Comparison of ENCODE assay signal across 8 mouse cellular contexts in the genomic region with DNA sequence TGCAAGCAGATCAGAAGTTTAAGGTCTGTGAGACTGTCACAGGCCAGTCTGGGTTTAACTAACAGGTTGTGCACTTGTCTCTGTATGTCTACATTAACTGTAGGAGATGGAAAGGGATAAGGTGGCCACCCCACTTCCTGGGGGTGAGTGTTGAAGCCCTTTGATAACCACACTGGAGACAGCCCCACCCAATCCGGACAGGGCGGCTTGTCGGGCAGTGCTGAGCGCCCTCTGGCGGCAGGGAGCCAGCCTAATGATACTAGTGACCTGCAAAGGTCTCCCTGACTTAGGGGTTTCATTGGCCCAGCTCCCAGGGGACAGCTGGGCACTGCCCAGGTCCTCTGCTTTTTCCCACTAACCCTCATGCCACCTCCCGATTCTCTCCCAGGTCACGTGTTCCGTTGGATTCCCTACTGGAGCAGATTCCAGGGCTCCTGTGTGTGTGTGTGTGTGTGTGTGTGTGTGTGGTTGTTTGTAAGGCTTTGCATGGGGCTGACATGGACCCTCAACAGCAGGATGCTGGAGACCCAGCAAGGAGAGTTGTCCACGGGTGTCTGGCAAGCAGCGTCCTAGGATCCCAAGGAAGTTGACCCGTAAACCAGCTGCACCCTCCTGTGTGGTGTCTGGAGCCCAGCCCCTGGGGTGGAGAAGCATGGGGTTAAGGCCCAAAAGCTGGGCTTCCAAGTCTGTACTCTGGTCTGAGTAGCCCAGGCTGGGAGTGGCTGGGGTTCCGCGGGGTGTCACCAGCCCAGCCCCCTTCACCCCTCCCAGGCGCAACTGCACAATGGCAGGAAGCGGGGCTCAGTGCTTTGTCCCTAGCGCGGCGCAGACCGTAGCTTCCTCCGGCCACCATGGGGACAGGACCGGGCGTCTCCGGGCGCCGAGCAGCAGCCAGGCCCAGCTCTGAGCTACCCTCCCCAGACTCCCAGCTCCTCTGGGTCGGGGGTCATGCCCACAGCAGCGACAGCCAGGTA. TPM values are rescaled to one million over a fixed set of nuclear protein-coding genes. Genes with fewer than 3 reads are reported as not detected.
DNase-seq lines count a peak whose midpoint lies in the region; ATAC-seq and TF ChIP-seq lines count a peak whose summit lies in the region.

No protein-coding gene starts in this region.

- no peak overlapping the region for H3K4me2 ChIP-seq in intestine, embryonic 16.5 days (ENCODE audit: low read depth, low read length)
- peak overlapping the region; percentile 58 for H3K4me2 ChIP-seq in liver, postnatal 0 days (ENCODE audit: low read depth, low read length)
- H3K4me2 ChIP-seq in neural tube, embryonic 12.5 days (replicated peaks) = peak overlapping the region; percentile 10

- ATAC-seq in granulocyte monocyte progenitor cell, adult 5-6 weeks (replicated peaks; ENCODE audit: poor library complexity, severe bottlenecking) = peak; percentile 86
- ATAC-seq in intestine, embryonic 16.5 days = peak; percentile 57
- ATAC-seq in liver, postnatal 0 days = peak; percentile 71
- ATAC-seq in neural tube, embryonic 12.5 days (ENCODE audit: low FRiP score, low read depth) = no peak

- H3K9me3 ChIP-seq in intestine, embryonic 16.5 days (ENCODE audit: control insufficient read depth, low read length) = no peaks in the 10 kb centered on the region
- H3K9me3 ChIP-seq in liver, postnatal 0 days (ENCODE audit: low read length) = no peaks in the 10 kb centered on the region
- H3K9me3 ChIP-seq in neural tube, embryonic 12.5 days = no peaks in the 10 kb centered on the region

- DNase-seq in A20 (ENCODE audit: low read depth, low spot score) (peak; percentile 76), ZHBTc4 (ENCODE audit: low read depth, low spot score) (peak; percentile 83)
- peak; percentile 91 for DNase-seq in liver, postnatal 0 days
- peak; percentile 74 for DNase-seq in urinary bladder, adult 2 months (ENCODE audit: low spot score)

- peak overlapping the region; percentile 30 for H3K4me3 ChIP-seq in cortical plate, adult 2 months (ENCODE audit: insufficient read depth, low read length)
- H3K4me3 ChIP-seq in intestine, embryonic 16.5 days (ENCODE audit: low read length) = peak overlapping the region; percentile 28
- H3K4me3 ChIP-seq in liver, postnatal 0 days (ENCODE audit: low read depth, low read length) = peak overlapping the region; percentile 19
- no peak overlapping the region for H3K4me3 ChIP-seq in neural tube, embryonic 12.5 days

- 0 out of 2 replicates have a peak, but pooled peaks cover 5% of the 10 kb centered on the region for H3K4me1 ChIP-seq in cortical plate, adult 2 months (ENCODE audit: control insufficient read depth, insufficient read depth, low read length)
- peaks cover 13% of the 10 kb centered on the region for H3K4me1 ChIP-seq in intestine, embryonic 16.5 days (ENCODE audit: control insufficient read depth, insufficient read depth, low read length)
- peaks cover 25% of the 10 kb centered on the region for H3K4me1 ChIP-seq in liver, postnatal 0 days (ENCODE audit: insufficient read depth)
- peaks cover 11% of the 10 kb centered on the region for H3K4me1 ChIP-seq in neural tube, embryonic 12.5 days

- 32% methylated on average over 27 of the region's 27 CpGs for WGBS in intestine, embryonic 16.5 days
- WGBS in liver, postnatal 0 days (ENCODE audit: insufficient replicate concordance) = 28% methylated on average over 27 of the region's 27 CpGs
- WGBS in neural tube, embryonic 12.5 days = 21% methylated on average over 27 of the region's 27 CpGs

- peak overlapping the region; percentile 87 for H3K27ac ChIP-seq in cortical plate, adult 2 months (ENCODE audit: insufficient read depth, low read length)
- peak overlapping the region; percentile 38; the same call in 1 of the 2 replicates for H3K27ac ChIP-seq in intestine, embryonic 16.5 days (ENCODE audit: low read length)
- peak overlapping the region; percentile 55 for H3K27ac ChIP-seq in liver, postnatal 0 days (ENCODE audit: low read depth)
- no peak overlapping the region for H3K27ac ChIP-seq in neural tube, embryonic 12.5 days

- no peak for TF ChIP-seq EP300 in liver, postnatal 0 days (IDR thresholded peaks at IDR 0.05; ENCODE audit: low read depth)

- no peaks in the 10 kb centered on the region for H3K27me3 ChIP-seq in intestine, embryonic 16.5 days (replicated peaks; ENCODE audit: control insufficient read depth, insufficient read depth, low read length)
- H3K27me3 ChIP-seq in liver, postnatal 0 days (ENCODE audit: insufficient read depth, low read length) = no peaks in the 10 kb centered on the region
- H3K27me3 ChIP-seq in neural tube, embryonic 12.5 days (replicated peaks) = no peaks in the 10 kb centered on the region; the same call in 1 of the 2 replicates

- TF ChIP-seq POLR2A in cortical plate, adult 2 months (IDR thresholded peaks at IDR 0.05; ENCODE audit: extremely low read depth, insufficient read depth, low read length) = no peak

- TF ChIP-seq CTCF in cortical plate, adult 2 months (IDR thresholded peaks at IDR 0.05; ENCODE audit: extremely low read depth, insufficient read depth, low read length) = peak; percentile 48
- TF ChIP-seq CTCF in liver, postnatal 0 days (IDR thresholded peaks at IDR 0.05; ENCODE audit: low read depth) = peak; percentile 95

- H3K9ac ChIP-seq in intestine, embryonic 16.5 days (ENCODE audit: low read depth, low read length) = peak overlapping the region; percentile 31; the same call in 1 of the 2 replicates
- H3K9ac ChIP-seq in liver, postnatal 0 days (replicated peaks) = peak overlapping the region; percentile 30; the same call in 1 of the 2 replicates
- peak overlapping the region; percentile 40 for H3K9ac ChIP-seq in neural tube, embryonic 12.5 days

- no peaks in the 10 kb centered on the region for H3K36me3 ChIP-seq in intestine, embryonic 16.5 days (ENCODE audit: control insufficient read depth, insufficient read depth, low read length)
- no peaks in the 10 kb centered on the region for H3K36me3 ChIP-seq in liver, postnatal 0 days (replicated peaks; ENCODE audit: insufficient read depth, low read length)
- H3K36me3 ChIP-seq in neural tube, embryonic 12.5 days = no peaks in the 10 kb centered on the region

RNA-seq across cellular contexts. Expression of a gene that starts 19.5 kb away (rescaled TPM):
- 12.7 and 14.7 TPM in 2 replicates for polyA plus RNA-seq in cortical plate, adult 2 months (2012; rRNA removed)
- total RNA-seq in granulocyte monocyte progenitor cell, adult 5-6 weeks (2014; fragmentation: Nextera tagmentation) = not detected in 2 replicates
- 1.6 TPM in 1 of 2 replicates, not detected in the other for total RNA-seq in granulocyte monocyte progenitor cell, adult 5-6 weeks (2017)
- polyA plus RNA-seq in intestine, embryonic 16.5 days (2015; fragmentation: Nextera tagmentation; extraction: Ambion mirVana) = 1.8 and 2.4 TPM in 2 replicates
- polyA plus RNA-seq in liver, postnatal 0 days (2015; fragmentation: Nextera tagmentation; extraction: Ambion mirVana) = 0.15 TPM in 1 of 2 replicates, not detected in the other
- 0.80 and 1.2 TPM in 2 replicates for polyA plus RNA-seq in neural tube, embryonic 12.5 days (2016; fragmentation: Nextera tagmentation; extraction: Ambion mirVana)
- polyA plus RNA-seq in urinary bladder, adult 2 months (2012; rRNA removed) = 3.7 TPM in 2 replicates

RNA-seq across cellular contexts. Expression of a gene that starts 23.9 kb away (rescaled TPM):
- 59.9 and 72.3 TPM in 2 replicates for polyA plus RNA-seq in cortical plate, adult 2 months (2012; rRNA removed)
- 0.34 and 7.6 TPM in 2 replicates for total RNA-seq in granulocyte monocyte progenitor cell, adult 5-6 weeks (2014; fragmentation: Nextera tagmentation)
- total RNA-seq in granulocyte monocyte progenitor cell, adult 5-6 weeks (2017) = 1.8 and 2.2 TPM in 2 replicates
- polyA plus RNA-seq in intestine, embryonic 16.5 days (2015; fragmentation: Nextera tagmentation; extraction: Ambion mirVana) = 14.2 and 17.0 TPM in 2 replicates
- 1.8 and 2.1 TPM in 2 replicates for polyA plus RNA-seq in liver, postnatal 0 days (2015; fragmentation: Nextera tagmentation; extraction: Ambion mirVana)
- 10.4 and 10.6 TPM in 2 replicates for polyA plus RNA-seq in neural tube, embryonic 12.5 days (2016; fragmentation: Nextera tagmentation; extraction: Ambion mirVana)
- 13.2 and 14.6 TPM in 2 replicates for polyA plus RNA-seq in urinary bladder, adult 2 months (2012; rRNA removed)

RNA-seq across cellular contexts. Expression of a gene that starts 55.9 kb away (rescaled TPM):
- polyA plus RNA-seq in cortical plate, adult 2 months (2012; rRNA removed) = 1.8 and 2.6 TPM in 2 replicates
- 1.8 TPM in 1 of 2 replicates, not detected in the other for total RNA-seq in granulocyte monocyte progenitor cell, adult 5-6 weeks (2014; fragmentation: Nextera tagmentation)
- 0.43 TPM in 1 of 2 replicates, not detected in the other for total RNA-seq in granulocyte monocyte progenitor cell, adult 5-6 weeks (2017)
- 31.6 and 39.5 TPM in 2 replicates for polyA plus RNA-seq in intestine, embryonic 16.5 days (2015; fragmentation: Nextera tagmentation; extraction: Ambion mirVana)
- polyA plus RNA-seq in liver, postnatal 0 days (2015; fragmentation: Nextera tagmentation; extraction: Ambion mirVana) = 1.8 and 2.2 TPM in 2 replicates
- 0.32 and 0.55 TPM in 2 replicates for polyA plus RNA-seq in neural tube, embryonic 12.5 days (2016; fragmentation: Nextera tagmentation; extraction: Ambion mirVana)
- polyA plus RNA-seq in urinary bladder, adult 2 months (2012; rRNA removed) = 6.0 and 7.8 TPM in 2 replicates

RNA-seq across cellular contexts. Expression of a gene that starts 57.1 kb away (rescaled TPM):
- polyA plus RNA-seq in cortical plate, adult 2 months (2012; rRNA removed) = 16.7 and 17.1 TPM in 2 replicates
- total RNA-seq in granulocyte monocyte progenitor cell, adult 5-6 weeks (2014; fragmentation: Nextera tagmentation) = 33.7 and 36.5 TPM in 2 replicates
- 30.7 and 40.0 TPM in 2 replicates for total RNA-seq in granulocyte monocyte progenitor cell, adult 5-6 weeks (2017)
- 22.4 and 22.7 TPM in 2 replicates for polyA plus RNA-seq in intestine, embryonic 16.5 days (2015; fragmentation: Nextera tagmentation; extraction: Ambion mirVana)
- 8.0 and 8.5 TPM in 2 replicates for polyA plus RNA-seq in liver, postnatal 0 days (2015; fragmentation: Nextera tagmentation; extraction: Ambion mirVana)
- 33.5 and 34.8 TPM in 2 replicates for polyA plus RNA-seq in neural tube, embryonic 12.5 days (2016; fragmentation: Nextera tagmentation; extraction: Ambion mirVana)
- polyA plus RNA-seq in urinary bladder, adult 2 months (2012; rRNA removed) = 11.3 and 13.0 TPM in 2 replicates

RNA-seq across cellular contexts. Expression of a gene that starts 57.9 kb away (rescaled TPM):
- polyA plus RNA-seq in cortical plate, adult 2 months (2012; rRNA removed) = 0.23 and 0.53 TPM in 2 replicates
- total RNA-seq in granulocyte monocyte progenitor cell, adult 5-6 weeks (2014; fragmentation: Nextera tagmentation) = 1.6 and 3.2 TPM in 2 replicates
- 1.0 and 2.6 TPM in 2 replicates for total RNA-seq in granulocyte monocyte progenitor cell, adult 5-6 weeks (2017)
- polyA plus RNA-seq in intestine, embryonic 16.5 days (2015; fragmentation: Nextera tagmentation; extraction: Ambion mirVana) = 0.20 and 0.21 TPM in 2 replicates
- 0.07 TPM in 2 replicates for polyA plus RNA-seq in liver, postnatal 0 days (2015; fragmentation: Nextera tagmentation; extraction: Ambion mirVana)
- polyA plus RNA-seq in neural tube, embryonic 12.5 days (2016; fragmentation: Nextera tagmentation; extraction: Ambion mirVana) = 1.2 and 1.4 TPM in 2 replicates
- 0.04 and 0.10 TPM in 2 replicates for polyA plus RNA-seq in urinary bladder, adult 2 months (2012; rRNA removed)
